Mouse (Mus musculus) forebrain, embryonic 12.5 days (tissue): ENCODE results near the gene Shisal2a. TPM values are rescaled to one million over a fixed set of nuclear protein-coding genes. Genes with fewer than 3 reads are reported as not detected.
"Not testable (repeated sequence)": the region's sequence is repeated elsewhere in the genome, so short reads cannot be mapped to it uniquely, and the experiment has no call there.

ENCODE experiments used
- ATAC-seq: fragments of 200-750 bp; cut with Nextera tagmentation; 2 replicates; pipeline ENCODE4 v1.8.0; 2017; ENCODE audit warnings: moderate TSS enrichment; ENCODE audit not compliant: low FRiP score
- H3K27ac ChIP-seq: fragments of 300-500 bp; sonication (generic); 2 replicates; pipeline ENCODE4 v1.5.1; 2016; ENCODE audit warnings: mild to moderate bottlenecking
- H3K27me3 ChIP-seq: fragments of 300-500 bp; sonication (generic); 2 replicates; pipeline ENCODE4 v1.6.1; 2016; ENCODE audit warnings: mild to moderate bottlenecking
- H3K36me3 ChIP-seq: fragments of 300-500 bp; sonication (generic); replicated peaks from 2 replicates; pipeline ENCODE4 v1.6.1; 2016; ENCODE audit warnings: mild to moderate bottlenecking
- H3K4me1 ChIP-seq: fragments of 300-500 bp; sonication (generic); 2 replicates; pipeline ENCODE4 v1.6.1; 2016
- H3K4me2 ChIP-seq: fragments of 300-500 bp; sonication (generic); 2 replicates; pipeline ENCODE4 v1.6.1; 2016; ENCODE audit warnings: mild to moderate bottlenecking, moderate library complexity
- H3K4me3 ChIP-seq: fragments of 300-500 bp; sonication (generic); replicated peaks from 2 replicates; pipeline ENCODE4 v1.5.1; 2016; ENCODE audit warnings: mild to moderate bottlenecking
- H3K9ac ChIP-seq: fragments of 300-500 bp; sonication (generic); 2 replicates; pipeline ENCODE4 v1.6.1; 2016; ENCODE audit warnings: mild to moderate bottlenecking
- H3K9me3 ChIP-seq: fragments of 300-500 bp; sonication (generic); 2 replicates; pipeline ENCODE4 v1.6.1; 2016
- WGBS: fragments of 180-500 bp; shearing (Covaris S2); methylation state at CpG from one replicate; pipeline ENCODE4 v1.1.7; 2016; 5-methylcytosine and 5-hydroxymethylcytosine counted together
- polyA plus RNA-seq: library from polyadenylated mRNA; unstranded; fragments of >200 nt; fragmentation: Nextera tagmentation; extraction: Ambion mirVana; gene quantifications from 2 replicates; pipeline ENCODE4 v1.2.1, GENCODE M21; 2016

Gene Shisal2a
- polyA plus RNA-seq, 1 experiment from 2014 or later: 2.2 TPM

DNA sequence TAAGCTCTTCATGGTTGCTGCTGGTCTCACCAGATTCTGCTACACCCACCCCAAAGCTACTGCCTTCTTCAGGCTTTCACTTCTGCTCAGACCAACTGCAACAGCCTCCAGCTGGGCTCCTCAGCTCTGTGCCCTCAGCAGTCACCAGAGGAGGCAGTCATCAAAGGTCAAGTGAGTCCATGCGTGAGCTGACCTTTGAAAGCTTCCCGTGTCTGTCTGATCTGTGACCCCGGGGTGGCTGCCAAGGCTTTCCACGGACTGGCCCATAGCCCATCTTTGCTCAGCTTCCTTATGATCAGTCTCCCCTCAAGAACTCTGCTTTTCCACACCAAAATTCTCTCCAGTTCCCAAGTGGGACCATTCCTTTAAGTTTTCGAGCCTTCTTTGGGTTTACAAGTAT, 13.9 kb downstream of the Shisal2a start:
- ATAC-seq: no peak
- Histone ChIP-seq H3K4me3 (no peak overlapping the region), H3K36me3 (no peaks in the 10 kb centered on the region), H3K9me3 (no peaks in the 10 kb centered on the region), H3K4me2 (no peak overlapping the region), H3K27ac (no peak overlapping the region), H3K9ac (no peak overlapping the region), H3K27me3 (no peaks in the 10 kb centered on the region), H3K4me1 (peaks cover under 1% of the 10 kb centered on the region)
- WGBS: 41% methylated on average over 5 of the region's 5 CpGs

GRCm38 (mm10) chr4:108364111-108364476, 19.1 kb downstream of the Shisal2a start:
- WGBS: 21% methylated on average over 5 of the region's 5 CpGs
- no peak for ATAC-seq
- Histone ChIP-seq H3K27ac (peak overlapping the region; percentile 94), H3K4me2 (no peak overlapping the region), H3K36me3 (no peaks in the 10 kb centered on the region), H3K4me3 (no peak overlapping the region), H3K4me1 (peaks cover 50% of the 10 kb centered on the region), H3K9ac (no peak overlapping the region; the same call in 1 of the 2 replicates), H3K9me3 (no peaks in the 10 kb centered on the region), H3K27me3 (no peaks in the 10 kb centered on the region)

GRCm38 (mm10) chr4:108363355-108364110, 19.6 kb downstream of the Shisal2a start:
- Histone ChIP-seq H3K9me3 (no peaks in the 10 kb centered on the region), H3K4me2 (peak overlapping the region; percentile 43), H3K4me1 (peaks cover 55% of the 10 kb centered on the region), H3K27me3 (no peaks in the 10 kb centered on the region), H3K36me3 (no peaks in the 10 kb centered on the region), H3K27ac (peak overlapping the region; percentile 94), H3K9ac (no peak overlapping the region; the same call in 1 of the 2 replicates), H3K4me3 (no peak overlapping the region)
- ATAC-seq: no peak
- WGBS: 9% methylated on average over 7 of the region's 7 CpGs

DNA sequence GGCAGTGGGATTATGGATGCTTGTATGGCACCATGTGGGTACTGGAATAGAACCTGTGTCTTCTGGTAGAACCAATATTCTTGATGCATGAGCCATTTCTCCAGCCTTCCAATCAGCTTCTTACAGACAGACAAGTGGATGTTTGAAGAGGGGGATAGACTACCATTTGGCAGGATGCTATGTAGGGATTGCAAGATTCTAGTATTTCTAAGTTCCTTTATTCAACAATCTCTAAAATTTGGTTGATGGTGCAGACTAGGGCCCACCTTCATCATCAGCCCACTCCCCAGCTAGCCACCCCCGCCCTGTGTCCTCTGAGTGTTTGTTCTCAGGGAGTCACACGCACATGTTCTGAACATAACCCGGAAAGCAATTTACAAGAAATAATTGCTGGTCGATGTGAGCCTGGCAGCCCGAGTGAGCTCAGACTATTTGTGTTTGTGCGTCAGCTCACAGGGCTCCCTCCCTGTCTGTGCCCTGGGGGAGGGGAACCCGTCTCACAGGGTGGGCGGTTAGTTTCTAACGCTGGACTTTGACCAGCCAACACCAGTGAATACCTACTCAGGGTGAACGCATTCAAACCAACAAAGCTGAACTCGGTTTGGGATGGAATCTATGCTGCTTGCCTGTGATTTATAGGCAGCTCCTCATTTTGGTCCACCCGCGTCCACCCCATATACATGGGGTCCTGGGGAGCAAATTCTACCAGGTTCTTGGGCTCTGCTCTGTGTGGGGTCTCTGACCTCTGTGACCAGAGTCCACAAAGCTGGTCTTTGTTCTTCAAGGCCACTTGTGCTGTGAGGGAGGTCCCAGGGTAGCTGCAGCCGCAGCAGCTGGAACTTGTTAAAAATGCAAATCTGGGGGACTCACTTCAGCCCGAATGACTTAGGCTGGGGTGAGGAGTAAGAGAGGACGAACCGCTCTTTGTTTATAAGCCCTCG, 20.6 kb downstream of the Shisal2a start:
- Histone ChIP-seq H3K4me2 (peak overlapping the region; percentile 43), H3K27ac (peak overlapping the region; percentile 94), H3K4me3 (peak overlapping the region; percentile 16; the same call in 1 of the 2 replicates), H3K9me3 (no peaks in the 10 kb centered on the region), H3K27me3 (no peaks in the 10 kb centered on the region), H3K4me1 (peaks cover 62% of the 10 kb centered on the region), H3K9ac (peak overlapping the region; percentile 9), H3K36me3 (no peaks in the 10 kb centered on the region)
- peak; percentile 76 for ATAC-seq
- 1% methylated on average over 18 of the region's 18 CpGs for WGBS

- no peaks in the 10 kb centered on the region for H3K9me3 ChIP-seq
- peak overlapping the region; percentile 12; the same call in 1 of the 2 replicates for H3K4me3 ChIP-seq
- peak; percentile 85 for ATAC-seq
- H3K4me1 ChIP-seq: peaks cover 62% of the 10 kb centered on the region
- no peaks in the 10 kb centered on the region for H3K27me3 ChIP-seq
- no peaks in the 10 kb centered on the region for H3K36me3 ChIP-seq
- H3K27ac ChIP-seq: peak overlapping the region; percentile 95
- peak overlapping the region; percentile 47 for H3K4me2 ChIP-seq
- H3K9ac ChIP-seq: peak overlapping the region; percentile 3; the same call in 1 of the 2 replicates
- WGBS: 4% methylated on average over 28 of the region's 28 CpGs
These were observed 22.8 kb downstream of the Shisal2a start for GRCm38 (mm10) chr4:108360136-108361055.

DNA sequence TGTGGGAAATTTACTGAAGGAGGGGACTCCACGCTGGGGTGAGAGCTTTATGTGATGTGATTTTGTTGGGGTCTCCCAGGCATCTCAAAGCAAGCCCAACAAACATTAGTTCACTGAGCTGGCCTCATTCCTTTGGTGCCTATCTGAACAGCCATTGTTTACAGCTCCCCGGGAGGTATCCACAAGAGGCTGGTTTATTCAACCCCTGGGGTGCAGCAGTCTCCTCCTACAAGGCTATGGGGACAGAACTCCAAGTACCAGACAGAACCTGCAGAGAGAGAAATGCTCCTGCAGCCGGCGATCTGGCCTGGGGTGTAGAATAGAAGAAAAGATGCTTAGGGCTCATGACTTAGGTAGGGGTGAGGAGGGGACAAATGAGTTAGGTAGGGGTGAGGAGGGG, 24.7 kb downstream of the Shisal2a start:
- 10% methylated on average over 4 of the region's 4 CpGs for WGBS

DNA sequence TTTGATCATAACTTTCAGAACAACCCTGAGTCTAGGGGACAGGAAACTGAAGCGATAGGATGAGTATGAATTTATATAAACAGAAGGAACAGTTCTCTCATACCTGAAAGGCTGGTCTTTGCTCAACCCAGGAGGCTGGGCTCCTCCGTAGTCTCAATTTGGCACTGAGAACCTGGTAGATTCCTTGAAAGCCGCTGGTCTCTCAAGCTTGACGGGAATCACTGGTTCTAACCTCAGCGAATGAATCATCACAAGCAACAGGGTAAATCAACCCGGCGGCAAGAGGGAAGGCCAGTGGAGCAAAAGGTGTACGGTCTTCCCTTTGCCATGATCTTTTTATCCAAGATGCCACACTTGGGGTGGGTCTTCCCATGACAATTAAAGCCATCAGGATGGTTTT, 25.7 kb downstream of the Shisal2a start:
- Histone ChIP-seq H3K4me2 (no peak overlapping the region), H3K27ac (no peak overlapping the region), H3K4me3 (no peak overlapping the region), H3K36me3 (no peaks in the 10 kb centered on the region), H3K27me3 (no peaks in the 10 kb centered on the region), H3K9ac (no peak overlapping the region), H3K9me3 (no peaks in the 10 kb centered on the region), H3K4me1 (peaks cover 44% of the 10 kb centered on the region)
- ATAC-seq: no peak
- WGBS: 96% methylated on average over 8 of the region's 8 CpGs

More for the DNA sequence above, 24.7 kb downstream of the Shisal2a start:
- no peak for ATAC-seq
- H3K9ac ChIP-seq: no peak overlapping the region
- H3K9me3 ChIP-seq: no peaks in the 10 kb centered on the region
- H3K4me3 ChIP-seq: no peak overlapping the region
- peaks cover 54% of the 10 kb centered on the region for H3K4me1 ChIP-seq
- no peaks in the 10 kb centered on the region for H3K36me3 ChIP-seq
- peak overlapping the region; percentile 95; the same call in 1 of the 2 replicates for H3K27ac ChIP-seq
- no peak overlapping the region for H3K4me2 ChIP-seq
- H3K27me3 ChIP-seq: no peaks in the 10 kb centered on the region

GRCm38 (mm10) chr4:108353591-108353990, 29.6 kb downstream of the Shisal2a start:
- H3K27ac ChIP-seq, ATAC-seq, H3K4me2 ChIP-seq, H3K9ac ChIP-seq, H3K36me3 ChIP-seq, H3K27me3 ChIP-seq, H3K4me3 ChIP-seq, H3K9me3 ChIP-seq: not testable (repeated sequence)
- peaks cover 31% of the 10 kb centered on the region for H3K4me1 ChIP-seq

DNA sequence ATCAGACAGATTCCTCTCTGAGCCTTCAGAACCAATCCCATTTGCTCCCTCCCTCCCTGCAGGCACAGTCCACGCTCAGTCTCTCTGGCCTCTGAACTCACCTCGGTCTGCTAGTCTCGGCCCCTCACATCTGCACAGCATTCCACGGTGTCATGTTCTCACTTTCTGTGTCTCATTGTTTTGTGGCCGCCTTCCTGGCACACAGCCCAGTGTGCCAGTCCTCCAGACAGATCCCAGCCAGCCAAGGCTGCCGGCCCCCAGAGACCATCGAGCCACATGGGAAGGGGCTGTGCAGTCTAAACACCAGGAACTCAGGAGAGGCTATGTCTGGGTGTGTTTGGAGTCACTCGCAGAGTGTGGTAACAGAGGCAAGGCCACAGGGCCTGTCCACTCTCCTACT, 32.3 kb downstream of the Shisal2a start:
- H3K27me3 ChIP-seq: no peaks in the 10 kb centered on the region
- WGBS: 7% methylated on average over 8 of the region's 8 CpGs
- H3K4me2 ChIP-seq: 0 out of 2 replicates have a peak overlapping the region, but pooled peaks have one; percentile 13
- no peak overlapping the region for H3K4me3 ChIP-seq
- H3K27ac ChIP-seq: peak overlapping the region; percentile 86
- peaks cover 34% of the 10 kb centered on the region for H3K4me1 ChIP-seq
- no peak overlapping the region; the same call in 1 of the 2 replicates for H3K9ac ChIP-seq
- H3K9me3 ChIP-seq: no peaks in the 10 kb centered on the region
- peak; percentile 87 for ATAC-seq
- no peaks in the 10 kb centered on the region for H3K36me3 ChIP-seq

DNA sequence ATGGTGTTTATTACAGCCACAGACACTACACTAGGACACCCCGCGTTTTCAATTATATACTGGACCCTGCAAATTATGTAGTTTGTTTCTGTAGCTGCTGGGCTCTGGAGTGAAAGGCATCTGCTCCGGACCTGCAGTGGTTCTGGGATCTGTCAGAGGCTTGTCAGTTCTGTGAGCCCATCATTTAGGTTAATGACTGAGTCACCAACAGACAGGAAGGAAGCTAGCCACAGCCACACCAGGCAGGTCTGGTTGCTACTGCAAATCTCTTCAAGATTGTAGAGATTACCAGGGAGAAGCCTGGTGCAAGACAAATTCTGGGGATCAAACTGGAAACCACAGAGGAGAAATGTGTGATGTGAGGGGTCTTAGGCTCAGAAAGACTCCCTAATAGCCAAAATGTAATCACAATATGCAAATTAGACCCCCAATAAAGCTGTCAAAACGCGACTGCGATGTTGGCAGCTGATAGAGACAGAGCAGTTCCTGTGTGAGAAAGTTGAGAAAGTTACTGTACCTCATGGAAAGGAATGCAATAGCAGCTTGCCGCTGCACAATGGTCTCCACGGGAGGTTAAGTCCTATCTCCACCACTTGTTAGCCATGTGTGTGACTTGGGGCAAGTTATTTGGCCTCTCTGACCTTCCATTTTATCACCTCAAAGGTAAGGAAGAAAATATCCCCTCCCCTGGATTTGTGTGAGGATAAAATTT, 33.2 kb downstream of the Shisal2a start:
- Histone ChIP-seq H3K4me3 (no peak overlapping the region), H3K4me2 (no peak overlapping the region), H3K9me3 (no peaks in the 10 kb centered on the region), H3K27me3 (no peaks in the 10 kb centered on the region), H3K36me3 (no peaks in the 10 kb centered on the region), H3K4me1 (peaks cover 42% of the 10 kb centered on the region), H3K27ac (peak overlapping the region; percentile 86; the same call in 1 of the 2 replicates), H3K9ac (no peak overlapping the region)
- ATAC-seq: no peak
- WGBS: 40% methylated on average over 8 of the region's 8 CpGs

DNA sequence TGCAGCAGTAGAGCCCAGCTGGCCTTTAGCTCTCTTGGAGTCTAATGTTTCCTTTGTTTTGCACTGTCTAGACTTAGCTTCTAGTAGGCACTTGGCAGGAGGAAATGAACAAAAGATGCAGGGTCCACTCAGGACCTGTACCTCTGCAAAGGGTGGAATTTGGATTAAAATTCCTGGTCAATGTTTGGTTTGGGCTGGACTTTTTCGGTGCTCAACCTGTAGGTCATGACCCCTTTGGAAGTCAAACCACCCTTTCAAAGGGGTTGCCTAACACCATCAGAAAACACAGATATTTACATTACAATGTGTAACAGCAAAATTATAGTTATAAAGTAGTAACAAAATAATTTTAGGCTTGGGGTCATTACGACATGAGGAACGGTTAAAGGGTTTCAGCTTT, 34.1 kb downstream of the Shisal2a start:
- H3K27me3 ChIP-seq: no peaks in the 10 kb centered on the region
- H3K4me2 ChIP-seq: no peak overlapping the region
- H3K9ac ChIP-seq: no peak overlapping the region
- peaks cover 51% of the 10 kb centered on the region for H3K4me1 ChIP-seq
- no peak for ATAC-seq
- WGBS: 81% methylated on average over 3 of the region's 3 CpGs
- H3K36me3 ChIP-seq: no peaks in the 10 kb centered on the region
- H3K4me3 ChIP-seq: no peak overlapping the region
- 0 out of 2 replicates have a peak overlapping the region, but pooled peaks have one; percentile 42 for H3K27ac ChIP-seq
- no peaks in the 10 kb centered on the region for H3K9me3 ChIP-seq
